Mouse (Mus musculus): ENCODE data around the gene Nfu1. TPM values are rescaled to one million over a fixed set of nuclear protein-coding genes. Genes with fewer than 3 reads are reported as not detected.

Gene Nfu1
- polyA plus RNA-seq, 1 experiment from 2014 or later = 104 TPM

Other genes starting within 250 kb of the Nfu1 start
- gene Anxa4, start 215.7 kb upstream of the Nfu1 start, polyA plus RNA-seq (2014; fragmentation: Nextera tagmentation; extraction: Ambion mirVana) = 12.5 and 14.1 TPM in 2 replicates
- 17.2 and 17.3 TPM in 2 replicates for gene Aak1, start 159.7 kb upstream of the Nfu1 start, polyA plus RNA-seq (2014; fragmentation: Nextera tagmentation; extraction: Ambion mirVana)
- gene Gfpt1, start 33.6 kb downstream of the Nfu1 start, polyA plus RNA-seq (2014; fragmentation: Nextera tagmentation; extraction: Ambion mirVana) = 16.2 and 20.0 TPM in 2 replicates
- 0.32 and 0.33 TPM in 2 replicates for gene D6Ertd527e, start 95.5 kb downstream of the Nfu1 start, polyA plus RNA-seq (2014; fragmentation: Nextera tagmentation; extraction: Ambion mirVana)

Data from embryonic facial prominence, embryonic 11.5 days (tissue).